Comparison of ENCODE assay signal across 15 mouse cellular contexts in the genomic region with DNA sequence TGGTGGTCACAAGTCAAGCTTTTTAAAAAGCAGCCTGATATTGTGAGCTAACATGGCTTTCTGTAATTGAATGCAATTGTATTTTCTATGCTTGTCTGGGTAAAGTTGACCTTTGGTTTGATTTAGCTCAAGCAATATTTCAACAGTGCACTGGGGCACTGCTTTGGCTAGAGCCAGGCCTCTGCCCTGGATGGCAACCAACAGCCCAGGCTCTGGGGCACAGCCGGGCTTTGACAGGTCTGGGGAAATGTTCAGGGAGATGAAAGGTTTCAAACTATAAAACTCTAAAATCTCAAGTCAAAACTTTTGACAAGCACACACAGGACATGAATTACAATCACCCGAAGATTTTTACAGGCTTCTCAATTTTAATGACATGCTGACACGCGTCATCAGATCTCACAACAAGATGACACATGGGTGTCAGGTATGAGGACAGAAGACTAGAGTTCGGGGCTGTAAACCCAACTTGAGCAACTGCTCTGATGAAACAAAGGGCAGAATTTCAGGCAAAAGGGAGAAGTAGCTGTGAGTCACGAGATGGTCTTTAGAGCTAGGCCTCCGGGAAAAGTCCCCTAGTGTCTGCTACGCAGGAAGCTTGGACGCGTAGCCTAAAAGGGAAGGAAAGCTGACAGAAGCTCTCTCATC. TPM values are rescaled to one million over a fixed set of nuclear protein-coding genes. Genes with fewer than 3 reads are reported as not detected.
DNase-seq lines count a peak whose midpoint lies in the region; ATAC-seq and TF ChIP-seq lines count a peak whose summit lies in the region.
"Had no signal": no experiment of that assay in that cellular context is flagged by ENCODE, and none has a peak within 500 bp of the region (broad histone marks: within the 10 kb centered on the region; RNA-seq: fewer than 3 reads in every experiment).

No protein-coding gene starts in this region.

- H3K9me3 ChIP-seq in forebrain, embryonic 16.5 days (ENCODE audit: control insufficient read depth, low read length) = no peaks in the 10 kb centered on the region
- H3K9me3 ChIP-seq: hindbrain, embryonic 10.5 days; midbrain, embryonic 10.5 days had no signal

- no peak for TF ChIP-seq POLR2A in lung, adult 2 months (IDR thresholded peaks at IDR 0.05; ENCODE audit: borderline replicate concordance, extremely low read depth, low read depth, low read length)

- no peaks in the 10 kb centered on the region for H3K36me3 ChIP-seq in forebrain, embryonic 16.5 days (ENCODE audit: control insufficient read depth, insufficient read depth)
- H3K36me3 ChIP-seq: hindbrain, embryonic 10.5 days; midbrain, embryonic 10.5 days had no signal

- TF ChIP-seq CTCF in lung, adult 2 months (IDR thresholded peaks at IDR 0.05; ENCODE audit: insufficient read depth, low read length) = no peak

- 80% methylated on average over 10 of the region's 10 CpGs for WGBS in lung, adult 2 months
- WGBS in forebrain, embryonic 16.5 days = 92% methylated on average over 10 of the region's 10 CpGs

- no peak overlapping the region for H3K4me2 ChIP-seq in forebrain, embryonic 16.5 days (ENCODE audit: low read length)

- DNase-seq in adrenal gland, postnatal 10 days = peak; percentile 75
- no peak for DNase-seq in adrenal gland, postnatal 4 days (ENCODE audit: low spot score in 2 of 2)
- peak; percentile 47 for DNase-seq in lung, postnatal 25 days (ENCODE audit: low spot score)
- DNase-seq in lung, adult 2 months = no peak
- DNase-seq in lung, postnatal 36 days = peak; percentile 58
- no peak for DNase-seq in frontal cortex, postnatal 14 days (ENCODE audit: low spot score in 2 of 2)
- no peak for DNase-seq in cerebellum, adult 9-10 months
- DNase-seq: cerebellum, adult 11 months; embryo, embryonic 11 days; kidney, adult 18-20 months; kidney, postnatal 36 days had no signal

- H3K4me1 ChIP-seq in lung, adult 2 months (ENCODE audit: control insufficient read depth, insufficient read depth, low read length) = peaks cover 22% of the 10 kb centered on the region
- peaks cover 2% of the 10 kb centered on the region; the same call in 1 of the 2 replicates for H3K4me1 ChIP-seq in forebrain, embryonic 16.5 days (replicated peaks; ENCODE audit: control insufficient read depth, insufficient read depth, low read length)

- H3K4me3 ChIP-seq in lung, adult 2 months (replicated peaks; ENCODE audit: extremely low read depth, low read depth, low read length) = no peak overlapping the region
- no peak overlapping the region for H3K4me3 ChIP-seq in forebrain, embryonic 16.5 days (replicated peaks; ENCODE audit: low read length)
- H3K4me3 ChIP-seq: erythroblast, embryonic 14.5 days; hindbrain, embryonic 10.5 days; midbrain, embryonic 10.5 days had no signal

- no peak for ATAC-seq in forebrain, embryonic 16.5 days

- H3K27ac ChIP-seq in forebrain, embryonic 16.5 days (ENCODE audit: low read length) = no peak overlapping the region
- H3K27ac ChIP-seq: hindbrain, embryonic 10.5 days; midbrain, embryonic 10.5 days had no signal

- no peaks in the 10 kb centered on the region for H3K27me3 ChIP-seq in forebrain, embryonic 16.5 days (replicated peaks; ENCODE audit: control insufficient read depth, insufficient read depth, low read length)

- H3K9ac ChIP-seq in forebrain, embryonic 16.5 days (replicated peaks; ENCODE audit: low read depth, low read length) = no peak overlapping the region

RNA-seq across cellular contexts. Expression of a gene that starts 39.5 kb away (rescaled TPM):
- total RNA-seq in adrenal gland, postnatal 10 days (2021) = 100 to 1,000 TPM; 103 TPM
- 100 to 1,000 TPM; 117 to 127 TPM for total RNA-seq in adrenal gland, postnatal 4 days (2021)
- polyA plus RNA-seq in lung, adult 2 months (2012; rRNA removed) = 7.8 and 13.2 TPM in 2 replicates
- 8.9 and 11.7 TPM in 2 replicates for polyA plus RNA-seq in forebrain, embryonic 16.5 days (2015; fragmentation: Nextera tagmentation; extraction: Ambion mirVana)

Comparison
In these comparisons a context has a peak if more than half of its experiments do, and no peak if none do; other contexts are left out.
1. DNase-seq: peak in adrenal gland, postnatal 10 days (single experiment), lung, postnatal 25 days (single experiment) and lung, postnatal 36 days (single experiment); none in adrenal gland, postnatal 4 days (0 of 2), lung, adult 2 months (single experiment), frontal cortex, postnatal 14 days (0 of 2) and cerebellum, adult 9-10 months (single experiment).